Mouse (Mus musculus): ENCODE measurements around the gene Tkt. TPM values are rescaled to one million over a fixed set of nuclear protein-coding genes. Genes with fewer than 3 reads are reported as not detected.
"Not testable (repeated sequence)": the region's sequence is repeated elsewhere in the genome, so short reads cannot be mapped to it uniquely, and the experiment has no call there.

Gene Tkt
- polyA plus RNA-seq, 1 experiment from 2014 or later, result 274 TPM

GRCm38 (mm10) chr14:30576260-30576659 is 28.1 kb downstream of the Tkt start:
- Histone ChIP-seq H3K9me3 (no peaks in the 10 kb centered on the region), H3K4me1 (peaks cover 4% of the 10 kb centered on the region; the same call in 1 of the 2 replicates), H3K4me2 (no peak overlapping the region), H3K36me3 (replicated peaks) (peaks cover 52% of the 10 kb centered on the region), H3K27ac (no peak overlapping the region), H3K4me3 (replicated peaks) (no peak overlapping the region), H3K9ac (no peak overlapping the region), H3K27me3 (no peaks in the 10 kb centered on the region)
- 86% methylated on average over 5 of the region's 5 CpGs for WGBS
- no peak for ATAC-seq (ENCODE audit: low FRiP score)

GRCm38 (mm10) chr14:30577303-30578062 is 29.3 kb downstream of the Tkt start:
- not testable (repeated sequence) for H3K9me3 ChIP-seq; H3K4me2 ChIP-seq; H3K9ac ChIP-seq; H3K27ac ChIP-seq; H3K4me1 ChIP-seq; H3K27me3 ChIP-seq; H3K4me3 ChIP-seq (replicated peaks); ATAC-seq (ENCODE audit: low FRiP score)
- peaks cover 40% of the 10 kb centered on the region for H3K36me3 ChIP-seq (replicated peaks)
- 62% methylated on average over 10 of the region's 12 CpGs for WGBS

- peaks cover 7% of the 10 kb centered on the region for H3K4me1 ChIP-seq
- peaks cover 24% of the 10 kb centered on the region for H3K36me3 ChIP-seq (replicated peaks)
- no peaks in the 10 kb centered on the region for H3K9me3 ChIP-seq
- H3K4me2 ChIP-seq, result no peak overlapping the region
- H3K4me3 ChIP-seq (replicated peaks), result no peak overlapping the region
- H3K27ac ChIP-seq, result no peak overlapping the region
- no peaks in the 10 kb centered on the region for H3K27me3 ChIP-seq
- 83% methylated on average over 5 of the region's 5 CpGs for WGBS
- no peak for ATAC-seq (ENCODE audit: low FRiP score)
- H3K9ac ChIP-seq, result no peak overlapping the region
Observed at GRCm38 (mm10) chr14:30579180-30579579, 31.0 kb downstream of the Tkt start.

GRCm38 (mm10) chr14:30579882-30580281 is 31.7 kb downstream of the Tkt start:
- Histone ChIP-seq H3K4me1 (peaks cover 14% of the 10 kb centered on the region), H3K9ac (no peak overlapping the region), H3K4me3 (replicated peaks) (no peak overlapping the region), H3K27ac (no peak overlapping the region), H3K4me2 (no peak overlapping the region), H3K9me3 (no peaks in the 10 kb centered on the region), H3K36me3 (replicated peaks) (peaks cover 17% of the 10 kb centered on the region), H3K27me3 (no peaks in the 10 kb centered on the region)
- no peak for ATAC-seq (ENCODE audit: low FRiP score)
- WGBS, result 40% methylated on average over 5 of the region's 5 CpGs

GRCm38 (mm10) chr14:30581238-30581637 is 33.1 kb downstream of the Tkt start:
- Histone ChIP-seq H3K36me3 (replicated peaks) (peaks cover 3% of the 10 kb centered on the region; the same call in 1 of the 2 replicates), H3K27ac (no peak overlapping the region), H3K9ac (no peak overlapping the region), H3K4me2 (no peak overlapping the region), H3K9me3 (no peaks in the 10 kb centered on the region), H3K27me3 (no peaks in the 10 kb centered on the region), H3K4me1 (peaks cover 16% of the 10 kb centered on the region), H3K4me3 (replicated peaks) (no peak overlapping the region)
- WGBS, result 64% methylated on average over 1 of the region's 1 CpGs
- no peak for ATAC-seq (ENCODE audit: low FRiP score)

- ATAC-seq (ENCODE audit: low FRiP score), result no peak
- no peak overlapping the region for H3K27ac ChIP-seq
- WGBS, result 46% methylated on average over 2 of the region's 2 CpGs
- H3K4me1 ChIP-seq, result peaks cover 26% of the 10 kb centered on the region
- no peak overlapping the region for H3K9ac ChIP-seq
- H3K4me3 ChIP-seq (replicated peaks), result no peak overlapping the region
- no peaks in the 10 kb centered on the region for H3K9me3 ChIP-seq
- H3K4me2 ChIP-seq, result no peak overlapping the region
- no peaks in the 10 kb centered on the region for H3K36me3 ChIP-seq (replicated peaks)
- H3K27me3 ChIP-seq, result no peaks in the 10 kb centered on the region
Observed at GRCm38 (mm10) chr14:30584077-30584476, 35.9 kb downstream of the Tkt start.

GRCm38 (mm10) chr14:30584497-30585251 is 36.5 kb downstream of the Tkt start:
- no peak overlapping the region for H3K9ac ChIP-seq
- no peaks in the 10 kb centered on the region for H3K27me3 ChIP-seq
- no peak overlapping the region for H3K4me3 ChIP-seq (replicated peaks)
- H3K4me1 ChIP-seq, result peaks cover 26% of the 10 kb centered on the region
- no peaks in the 10 kb centered on the region for H3K36me3 ChIP-seq (replicated peaks)
- no peaks in the 10 kb centered on the region for H3K9me3 ChIP-seq
- H3K27ac ChIP-seq, result no peak overlapping the region
- no peak for ATAC-seq (ENCODE audit: low FRiP score)
- WGBS, result 43% methylated on average over 19 of the region's 19 CpGs
- H3K4me2 ChIP-seq, result no peak overlapping the region

- no peak overlapping the region for H3K4me3 ChIP-seq (replicated peaks)
- no peaks in the 10 kb centered on the region for H3K9me3 ChIP-seq
- no peak overlapping the region for H3K9ac ChIP-seq
- H3K27me3 ChIP-seq, result no peaks in the 10 kb centered on the region
- no peaks in the 10 kb centered on the region for H3K36me3 ChIP-seq (replicated peaks)
- H3K4me1 ChIP-seq, result peaks cover 22% of the 10 kb centered on the region
- no peak overlapping the region for H3K4me2 ChIP-seq
- 84% methylated on average over 5 of the region's 5 CpGs for WGBS
- no peak for ATAC-seq (ENCODE audit: low FRiP score)
- no peak overlapping the region for H3K27ac ChIP-seq
Observed at GRCm38 (mm10) chr14:30585323-30585722, 37.2 kb downstream of the Tkt start.

- peaks cover 27% of the 10 kb centered on the region for H3K4me1 ChIP-seq
- H3K4me3 ChIP-seq (replicated peaks), result no peak overlapping the region
- no peaks in the 10 kb centered on the region for H3K9me3 ChIP-seq
- no peaks in the 10 kb centered on the region for H3K36me3 ChIP-seq (replicated peaks)
- H3K27ac ChIP-seq, result peak overlapping the region; percentile 53; the same call in 1 of the 2 replicates
- H3K27me3 ChIP-seq, result no peaks in the 10 kb centered on the region
- no peak overlapping the region for H3K4me2 ChIP-seq
- no peak for ATAC-seq (ENCODE audit: low FRiP score)
- H3K9ac ChIP-seq, result no peak overlapping the region
- WGBS, result 60% methylated on average over 7 of the region's 7 CpGs
Observed at GRCm38 (mm10) chr14:30586780-30587461, 38.8 kb downstream of the Tkt start.

GRCm38 (mm10) chr14:30590041-30590645 is 42.0 kb downstream of the Tkt start:
- Histone ChIP-seq H3K27ac (no peak overlapping the region), H3K9ac (no peak overlapping the region), H3K4me2 (no peak overlapping the region), H3K36me3 (replicated peaks) (no peaks in the 10 kb centered on the region), H3K4me1 (peaks cover 37% of the 10 kb centered on the region), H3K9me3 (no peaks in the 10 kb centered on the region), H3K27me3 (no peaks in the 10 kb centered on the region), H3K4me3 (replicated peaks) (no peak overlapping the region)
- no peak for ATAC-seq (ENCODE audit: low FRiP score)
- WGBS, result 75% methylated on average over 11 of the region's 11 CpGs

GRCm38 (mm10) chr14:30590918-30591317 is 42.8 kb downstream of the Tkt start:
- no peaks in the 10 kb centered on the region for H3K27me3 ChIP-seq
- no peak for ATAC-seq (ENCODE audit: low FRiP score)
- peaks cover 38% of the 10 kb centered on the region for H3K4me1 ChIP-seq
- H3K27ac ChIP-seq, result no peak overlapping the region
- no peak overlapping the region for H3K4me2 ChIP-seq
- WGBS, result 75% methylated on average over 7 of the region's 7 CpGs
- no peak overlapping the region for H3K4me3 ChIP-seq (replicated peaks)
- no peaks in the 10 kb centered on the region for H3K36me3 ChIP-seq (replicated peaks)
- H3K9me3 ChIP-seq, result no peaks in the 10 kb centered on the region
- no peak overlapping the region for H3K9ac ChIP-seq

- Histone ChIP-seq H3K4me2 (no peak overlapping the region), H3K4me3 (replicated peaks) (no peak overlapping the region), H3K9ac (no peak overlapping the region), H3K27ac (no peak overlapping the region), H3K27me3 (no peaks in the 10 kb centered on the region), H3K4me1 (peaks cover 38% of the 10 kb centered on the region), H3K36me3 (replicated peaks) (no peaks in the 10 kb centered on the region), H3K9me3 (no peaks in the 10 kb centered on the region)
- WGBS, result 6% methylated on average over 6 of the region's 6 CpGs
- ATAC-seq (ENCODE audit: low FRiP score), result no peak
Observed at GRCm38 (mm10) chr14:30591417-30591816, 43.3 kb downstream of the Tkt start.
